Mouse (Mus musculus) neural tube, embryonic 15.5 days (tissue): ENCODE results near the gene Pigg. TPM values are rescaled to one million over a fixed set of nuclear protein-coding genes. Genes with fewer than 3 reads are reported as not detected.
A peak's percentile ranks its signal among the peaks of the same experiment; 100 is the strongest.

Experiments
- ATAC-seq: fragments of 200-750 bp; cut with Nextera tagmentation; 2 replicates; pipeline ENCODE4 v1.8.0; 2017; ENCODE audit warnings: mild to moderate bottlenecking, moderate TSS enrichment, moderate library complexity; ENCODE audit not compliant: low FRiP score
- H3K27ac ChIP-seq: fragments of 300-500 bp; sonication (generic); replicated peaks from 2 replicates; pipeline ENCODE4 v1.5.1; 2015; ENCODE audit warnings: mild to moderate bottlenecking, inconsistent platforms
- H3K27me3 ChIP-seq: fragments of 300-500 bp; sonication (generic); replicated peaks from 2 replicates; pipeline ENCODE4 v1.6.1; 2015; ENCODE audit warnings: inconsistent platforms
- H3K36me3 ChIP-seq: fragments of 300-500 bp; sonication (generic); 2 replicates; pipeline ENCODE4 v1.6.1; 2015; ENCODE audit warnings: inconsistent platforms
- H3K4me1 ChIP-seq: fragments of 300-500 bp; sonication (generic); 2 replicates; pipeline ENCODE4 v1.6.1; 2015; ENCODE audit warnings: inconsistent platforms
- H3K4me2 ChIP-seq: fragments of 300-500 bp; sonication (generic); 2 replicates; pipeline ENCODE4 v1.6.1; 2015; ENCODE audit warnings: inconsistent platforms, mild to moderate bottlenecking, moderate library complexity
- H3K4me3 ChIP-seq: fragments of 300-500 bp; sonication (generic); replicated peaks from 2 replicates; pipeline ENCODE4 v1.5.1; 2015; ENCODE audit warnings: mild to moderate bottlenecking, inconsistent platforms
- H3K9ac ChIP-seq: fragments of 300-500 bp; sonication (generic); replicated peaks from 2 replicates; pipeline ENCODE4 v1.6.1; 2015; ENCODE audit warnings: mild to moderate bottlenecking, inconsistent platforms
- H3K9me3 ChIP-seq: fragments of 300-500 bp; sonication (generic); replicated peaks from 2 replicates; pipeline ENCODE4 v1.6.1; 2016; ENCODE audit warnings: inconsistent platforms
- WGBS: fragments of 180-500 bp; shearing (Covaris S2); methylation state at CpG from one replicate; pipeline ENCODE4 v1.1.7; 2015; ENCODE audit warnings: mixed read lengths; 5-methylcytosine and 5-hydroxymethylcytosine counted together
- polyA plus RNA-seq: library from polyadenylated mRNA; unstranded; fragments of >200 nt; fragmentation: Nextera tagmentation; extraction: Ambion mirVana; gene quantifications from 2 replicates; pipeline ENCODE4 v1.2.1, GENCODE M21; 2015

Pigg gene
- polyA plus RNA-seq, 1 experiment from 2014 or later: 4.5 TPM

- Histone ChIP-seq H3K9me3 (no peaks in the 10 kb centered on the region), H3K27ac (peak overlapping the region; percentile 81; the same call in 1 of the 2 replicates), H3K4me2 (peak overlapping the region; percentile 87), H3K4me1 (peaks cover 15% of the 10 kb centered on the region), H3K9ac (peak overlapping the region; percentile 73), H3K36me3 (peaks cover 5% of the 10 kb centered on the region; the same call in 1 of the 2 replicates), H3K27me3 (no peaks in the 10 kb centered on the region), H3K4me3 (peak overlapping the region; percentile 64)
- WGBS: 7% methylated on average over 16 of the region's 16 CpGs
- 0 out of 2 replicates have a peak, but pooled peaks have one; percentile 5 for ATAC-seq
Measured at GRCm38 (mm10) chr5:108313065-108313860, 854 bp downstream of the Pigg start.

- Histone ChIP-seq H3K4me2 (no peak overlapping the region), H3K4me3 (no peak overlapping the region), H3K4me1 (no peaks in the 10 kb centered on the region), H3K9ac (no peak overlapping the region), H3K36me3 (peaks cover 51% of the 10 kb centered on the region), H3K27me3 (no peaks in the 10 kb centered on the region), H3K27ac (no peak overlapping the region), H3K9me3 (no peaks in the 10 kb centered on the region)
- WGBS: 78% methylated on average over 1 of the region's 1 CpGs
- ATAC-seq: no peak
Measured at GRCm38 (mm10) chr5:108331051-108331450, 18.6 kb downstream of the Pigg start.

GRCm38 (mm10) chr5:108337385-108337784 is 25.0 kb downstream of the Pigg start:
- Histone ChIP-seq H3K4me2 (no peak overlapping the region), H3K9ac (no peak overlapping the region), H3K9me3 (no peaks in the 10 kb centered on the region), H3K4me3 (no peak overlapping the region), H3K27me3 (no peaks in the 10 kb centered on the region), H3K36me3 (peaks cover 53% of the 10 kb centered on the region), H3K27ac (no peak overlapping the region), H3K4me1 (no peaks in the 10 kb centered on the region)
- ATAC-seq: no peak
- 39% methylated on average over 4 of the region's 4 CpGs for WGBS

- Histone ChIP-seq H3K9me3 (no peaks in the 10 kb centered on the region), H3K36me3 (peaks cover 50% of the 10 kb centered on the region), H3K27ac (no peak overlapping the region), H3K4me2 (no peak overlapping the region), H3K27me3 (no peaks in the 10 kb centered on the region), H3K4me1 (no peaks in the 10 kb centered on the region), H3K4me3 (no peak overlapping the region), H3K9ac (no peak overlapping the region)
- WGBS: 84% methylated on average over 3 of the region's 3 CpGs
- ATAC-seq: no peak
Measured at GRCm38 (mm10) chr5:108338049-108338448, 25.6 kb downstream of the Pigg start.

- WGBS: 96% methylated on average over 4 of the region's 4 CpGs
- no peak overlapping the region for H3K4me3 ChIP-seq
- H3K4me1 ChIP-seq: no peaks in the 10 kb centered on the region
- H3K9ac ChIP-seq: no peak overlapping the region
- no peak overlapping the region for H3K4me2 ChIP-seq
- H3K27me3 ChIP-seq: no peaks in the 10 kb centered on the region
- ATAC-seq: no peak
- no peak overlapping the region for H3K27ac ChIP-seq
- H3K9me3 ChIP-seq: no peaks in the 10 kb centered on the region
- H3K36me3 ChIP-seq: peaks cover 44% of the 10 kb centered on the region
Measured at GRCm38 (mm10) chr5:108343680-108344170, 31.3 kb downstream of the Pigg start.

GRCm38 (mm10) chr5:108345313-108346071 is 33.1 kb downstream of the Pigg start:
- Histone ChIP-seq H3K4me3 (no peak overlapping the region), H3K9me3 (no peaks in the 10 kb centered on the region), H3K27ac (no peak overlapping the region), H3K27me3 (no peaks in the 10 kb centered on the region), H3K36me3 (peaks cover 46% of the 10 kb centered on the region), H3K4me2 (no peak overlapping the region), H3K9ac (no peak overlapping the region), H3K4me1 (no peaks in the 10 kb centered on the region)
- WGBS: 87% methylated on average over 10 of the region's 10 CpGs
- ATAC-seq: no peak

- Histone ChIP-seq H3K4me3 (no peak overlapping the region), H3K36me3 (peaks cover 44% of the 10 kb centered on the region), H3K4me2 (no peak overlapping the region), H3K4me1 (no peaks in the 10 kb centered on the region), H3K9me3 (no peaks in the 10 kb centered on the region), H3K9ac (no peak overlapping the region), H3K27ac (no peak overlapping the region), H3K27me3 (no peaks in the 10 kb centered on the region)
- no peak for ATAC-seq
- 92% methylated on average over 6 of the region's 6 CpGs for WGBS
Measured at GRCm38 (mm10) chr5:108347843-108348242, 35.4 kb downstream of the Pigg start.

GRCm38 (mm10) chr5:108349511-108350148 is 37.2 kb downstream of the Pigg start:
- Histone ChIP-seq H3K36me3 (peaks cover 32% of the 10 kb centered on the region), H3K27me3 (no peaks in the 10 kb centered on the region), H3K9ac (no peak overlapping the region), H3K9me3 (no peaks in the 10 kb centered on the region), H3K4me1 (no peaks in the 10 kb centered on the region), H3K27ac (no peak overlapping the region), H3K4me3 (no peak overlapping the region), H3K4me2 (no peak overlapping the region)
- no peak for ATAC-seq
- WGBS: 96% methylated on average over 9 of the region's 9 CpGs

- H3K27me3 ChIP-seq: no peaks in the 10 kb centered on the region
- no peaks in the 10 kb centered on the region for H3K4me1 ChIP-seq
- ATAC-seq: no peak
- H3K9me3 ChIP-seq: no peaks in the 10 kb centered on the region
- H3K27ac ChIP-seq: no peak overlapping the region
- H3K4me3 ChIP-seq: no peak overlapping the region
- 85% methylated on average over 2 of the region's 2 CpGs for WGBS
- peaks cover 16% of the 10 kb centered on the region; the same call in 1 of the 2 replicates for H3K36me3 ChIP-seq
- no peak overlapping the region for H3K4me2 ChIP-seq
- H3K9ac ChIP-seq: no peak overlapping the region
Measured at GRCm38 (mm10) chr5:108354056-108354455, 41.6 kb downstream of the Pigg start.

- no peaks in the 10 kb centered on the region for H3K9me3 ChIP-seq
- no peaks in the 10 kb centered on the region for H3K4me1 ChIP-seq
- H3K27ac ChIP-seq: no peak overlapping the region
- no peak overlapping the region for H3K4me2 ChIP-seq
- WGBS: 88% methylated on average over 1 of the region's 1 CpGs
- H3K9ac ChIP-seq: no peak overlapping the region
- H3K27me3 ChIP-seq: 0 out of 2 replicates have a peak, but pooled peaks cover 6% of the 10 kb centered on the region
- no peak for ATAC-seq
- H3K36me3 ChIP-seq: no peaks in the 10 kb centered on the region
- H3K4me3 ChIP-seq: no peak overlapping the region
Measured at GRCm38 (mm10) chr5:108357862-108358261, 45.5 kb downstream of the Pigg start.

- no peak overlapping the region for H3K4me3 ChIP-seq
- ATAC-seq: no peak
- WGBS: 89% methylated on average over 9 of the region's 9 CpGs
- no peaks in the 10 kb centered on the region for H3K36me3 ChIP-seq
- no peaks in the 10 kb centered on the region for H3K4me1 ChIP-seq
- no peak overlapping the region for H3K4me2 ChIP-seq
- H3K9me3 ChIP-seq: no peaks in the 10 kb centered on the region
- H3K27me3 ChIP-seq: peaks cover 23% of the 10 kb centered on the region
- H3K9ac ChIP-seq: no peak overlapping the region
- H3K27ac ChIP-seq: no peak overlapping the region
Measured at GRCm38 (mm10) chr5:108359491-108359890, 47.1 kb downstream of the Pigg start.
